Mouse (Mus musculus) NIH3T3 (cell line): ENCODE data around the gene Six4.
"Not testable (repeated sequence)": the region's sequence is repeated elsewhere in the genome, so short reads cannot be mapped to it uniquely, and the experiment has no call there.

Experiments used
- DNase-seq: peaks from one replicate; pipeline ENCODE4 v3.0.0-alpha.2; 2012; ENCODE audit warnings: low read depth

Gene Six4

GRCm38 (mm10) chr12:73088500-73088899 is 24.8 kb downstream of the Six4 start:
- peak; percentile 29 for DNase-seq

DNA sequence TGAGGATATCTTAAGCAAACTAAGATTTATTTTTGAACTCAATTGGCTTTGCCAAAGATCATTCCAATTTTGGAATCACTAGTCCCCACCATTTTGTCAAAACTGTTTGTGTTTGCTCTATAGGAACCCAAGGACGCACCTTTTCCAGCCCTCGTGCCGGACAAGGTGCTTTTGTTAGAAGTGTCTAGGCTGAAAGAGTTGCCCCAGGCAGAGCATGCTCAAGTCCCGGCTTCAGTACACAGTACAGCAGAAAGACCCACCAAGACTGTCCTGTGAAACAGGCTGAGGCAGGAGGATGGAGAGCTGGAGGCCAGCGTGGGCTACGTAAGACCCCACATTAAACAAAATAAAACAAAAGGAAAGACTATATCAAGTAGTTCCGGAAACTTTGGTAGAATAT is 26.2 kb downstream of the Six4 start:
- DNase-seq: no peak

- DNase-seq: no peak
These were observed 27.3 kb downstream of the Six4 start for GRCm38 (mm10) chr12:73085739-73086630.

GRCm38 (mm10) chr12:73083773-73084172 is 29.5 kb downstream of the Six4 start:
- DNase-seq: no peak

DNA sequence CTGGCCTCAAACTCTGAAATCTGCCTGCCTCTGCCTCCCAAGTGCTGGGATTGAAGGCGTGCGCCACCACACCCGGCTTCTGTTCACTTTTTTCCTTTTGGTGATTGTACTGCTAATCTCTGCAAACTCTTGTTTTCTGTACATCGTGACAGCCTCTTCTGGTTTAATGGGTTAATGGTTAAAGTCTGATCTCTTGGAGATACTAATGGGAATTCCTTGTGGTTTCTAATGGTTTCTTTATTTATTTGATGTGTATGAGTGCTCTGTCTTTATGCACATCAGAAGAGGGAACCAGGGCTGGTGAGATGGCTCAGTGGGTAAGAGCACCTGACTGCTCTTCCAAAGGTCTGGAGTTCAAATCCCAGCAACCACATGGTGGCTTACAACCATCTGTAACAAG is 31.4 kb downstream of the Six4 start:
- DNase-seq: not testable (repeated sequence)

DNA sequence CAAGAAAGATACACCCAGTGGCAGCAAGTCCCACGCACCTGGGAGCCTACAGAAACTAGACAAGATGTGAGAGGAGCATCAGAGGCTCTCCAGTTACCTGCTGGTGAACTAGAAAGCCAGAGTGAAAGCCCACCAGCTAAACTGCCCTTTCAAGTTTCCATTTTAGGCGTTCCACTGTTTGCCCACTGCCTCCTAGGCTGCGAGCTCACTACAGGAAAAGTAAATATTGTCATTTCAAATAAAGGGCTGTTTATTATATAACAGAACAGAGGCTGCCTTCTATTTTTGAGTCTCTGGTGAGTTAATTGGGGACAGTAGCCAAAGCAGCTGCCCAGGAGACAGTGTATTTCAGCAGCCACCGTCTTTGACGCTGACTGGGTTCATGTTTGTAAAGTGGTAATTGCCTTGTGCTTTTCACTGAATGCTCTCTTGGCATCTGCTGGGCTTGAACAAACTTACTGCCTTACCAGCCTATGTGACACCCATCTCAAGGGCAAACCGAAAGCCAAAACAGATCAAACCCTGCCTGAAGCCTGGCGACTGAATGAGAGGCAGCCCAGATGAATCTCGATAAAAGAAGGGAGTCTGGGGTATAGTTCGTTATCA is 52.3 kb downstream of the Six4 start:
- DNase-seq: no peak

GRCm38 (mm10) chr12:73057492-73057891 is 55.8 kb downstream of the Six4 start:
- no peak for DNase-seq

- no peak for DNase-seq
These were observed 57.8 kb downstream of the Six4 start for GRCm38 (mm10) chr12:73055451-73055850.

DNA sequence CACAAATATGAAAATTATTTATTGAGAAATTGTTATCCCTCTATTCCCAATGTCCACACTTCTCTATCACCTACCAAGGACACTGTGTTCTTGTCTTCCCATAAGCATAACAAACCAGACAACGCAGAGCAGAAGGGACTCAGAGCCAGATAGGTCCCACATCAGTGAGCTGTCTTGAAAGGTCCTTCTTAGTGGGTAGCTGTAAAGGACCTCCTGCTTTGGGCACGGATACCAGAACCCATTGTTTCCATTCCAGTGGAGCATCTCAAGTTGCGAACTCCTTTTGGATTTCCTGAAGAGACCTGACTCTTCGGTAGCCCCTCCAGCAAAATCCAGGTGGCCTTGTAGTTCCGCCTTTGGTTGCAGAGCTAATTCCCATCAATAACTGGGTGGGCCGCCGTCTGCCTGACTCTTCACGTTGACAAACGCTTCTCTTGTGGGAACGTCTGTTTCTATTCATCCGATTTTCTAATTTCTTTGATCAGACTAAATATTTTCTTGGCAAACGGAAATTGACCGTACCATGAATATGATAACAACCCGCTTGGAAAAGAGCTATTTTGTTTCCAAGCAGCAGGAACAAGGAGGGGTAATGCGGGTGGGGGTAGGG is 58.6 kb downstream of the Six4 start:
- no peak for DNase-seq

DNA sequence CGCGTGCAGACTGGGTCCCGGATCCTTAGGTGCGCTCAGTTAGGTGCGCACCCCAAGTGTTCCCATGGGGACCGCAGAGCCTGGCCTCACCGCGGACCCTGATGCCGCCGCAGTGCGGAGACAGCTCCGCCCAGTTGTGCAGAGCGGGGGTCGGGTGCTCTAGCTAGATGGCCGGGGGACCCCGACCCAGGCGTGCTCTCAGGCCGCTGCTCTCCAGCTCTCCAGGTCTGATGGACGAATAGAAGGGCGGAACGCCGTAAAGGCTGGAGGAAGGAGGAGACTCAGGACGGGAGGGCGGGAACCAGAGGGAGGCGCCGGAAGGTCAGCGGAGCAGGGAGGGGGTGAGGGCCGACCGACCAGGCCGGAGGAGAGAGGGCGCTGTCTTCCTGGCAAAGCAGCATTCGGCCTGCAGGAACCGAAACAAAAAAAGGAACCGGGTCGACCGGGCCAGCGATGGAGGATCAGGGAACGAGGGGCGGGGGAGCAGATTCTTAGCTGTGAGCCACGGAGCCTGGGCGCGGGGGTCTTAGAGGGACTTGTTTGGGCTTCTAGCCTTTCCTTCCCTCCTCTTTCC is 59.5 kb downstream of the Six4 start, which contains the start of gene Six1:
Gene Six1 (minus strand): TSS at position 220 of the 574 bp plus-strand sequence.
- peak; percentile 94 for DNase-seq

GRCm38 (mm10) chr12:73052651-73053591 is 60.3 kb downstream of the Six4 start:
- peak; percentile 45 for DNase-seq

GRCm38 (mm10) chr12:73052036-73052650 is 61.1 kb downstream of the Six4 start:
- no peak for DNase-seq

DNA sequence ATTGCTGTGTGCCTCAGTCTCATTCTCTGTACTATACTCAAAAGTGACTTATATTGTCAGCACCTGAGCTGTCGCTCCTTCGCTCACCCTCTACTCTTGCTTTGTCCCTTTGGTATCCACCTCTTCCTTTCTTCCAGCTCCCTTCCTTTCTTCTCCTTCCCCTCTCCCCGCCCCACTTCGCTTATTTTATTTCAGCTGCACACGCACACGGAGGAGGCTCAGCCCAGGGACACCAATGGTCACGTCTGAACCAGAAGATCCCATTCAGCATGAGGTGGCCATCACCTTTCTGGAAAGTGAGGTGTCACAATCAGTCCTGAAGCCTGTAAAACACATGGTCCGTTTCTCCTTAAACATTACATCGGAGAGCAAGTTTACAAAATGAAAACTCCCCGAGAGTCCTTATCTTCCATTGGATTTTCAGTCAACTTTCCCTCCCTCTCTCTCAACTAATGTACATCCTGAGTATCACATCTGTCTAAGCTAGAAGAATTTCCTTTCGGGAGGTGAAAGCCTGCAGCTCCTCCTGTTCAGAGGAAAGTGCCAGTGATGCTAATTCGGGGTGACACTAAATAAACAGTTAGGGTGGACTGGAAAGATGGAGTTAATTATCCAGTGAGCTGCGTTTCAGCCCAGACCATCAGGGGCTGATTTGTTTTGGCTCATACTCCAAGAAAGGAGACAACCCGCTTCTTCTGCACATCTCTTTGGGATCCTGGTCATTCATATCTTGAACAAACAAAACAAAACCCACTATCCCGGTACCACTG is 62.3 kb downstream of the Six4 start:
- peak; percentile 84 for DNase-seq

DNA sequence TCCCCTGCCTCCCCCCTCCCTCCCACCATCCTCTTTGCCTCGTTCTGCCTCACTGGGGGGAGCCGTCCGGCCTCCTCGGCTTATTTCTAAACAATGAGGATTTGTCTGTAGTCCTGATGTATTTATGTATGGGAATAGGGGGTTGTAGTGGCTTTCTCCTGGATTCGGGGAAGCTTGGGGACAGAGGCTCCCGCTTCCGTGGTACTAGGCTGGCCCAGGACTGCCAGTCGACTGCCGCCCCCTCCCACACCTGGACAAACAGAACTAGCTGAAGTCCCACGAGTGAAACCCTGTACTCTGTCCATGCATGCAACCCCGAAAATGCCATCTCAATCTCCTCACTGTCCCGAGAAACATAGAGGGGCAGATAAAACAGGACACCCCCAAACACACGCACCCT is 63.0 kb downstream of the Six4 start:
- no peak for DNase-seq
